Mouse (Mus musculus): ENCODE data around the gene Srf. TPM values are rescaled to one million over a fixed set of nuclear protein-coding genes. Genes with fewer than 3 reads are reported as not detected.

Gene Srf
- total RNA-seq, 4 experiments from 2014 or later, result 84.1 to 121 (median 98.6) TPM

DNA sequence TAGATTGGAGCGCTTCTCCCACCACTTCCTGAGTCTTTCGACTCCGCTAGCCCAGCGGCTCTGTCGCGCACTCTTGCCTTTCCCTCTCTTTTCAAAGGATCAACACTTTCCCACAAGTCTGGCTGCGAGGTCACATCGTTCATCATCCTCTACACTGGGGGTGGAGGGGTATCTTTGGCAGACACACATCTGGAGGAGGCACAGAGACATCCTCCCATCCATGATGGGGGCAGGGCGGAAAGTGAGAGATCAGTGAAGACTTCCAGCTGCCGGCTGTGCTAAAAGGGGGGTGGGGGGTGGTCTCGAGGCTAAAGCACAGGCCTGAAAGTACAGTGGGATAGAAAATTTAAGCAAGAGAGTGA, 590 bp upstream of the Srf start:
- no peak for DNase-seq (ENCODE audit: low spot score)

DNA sequence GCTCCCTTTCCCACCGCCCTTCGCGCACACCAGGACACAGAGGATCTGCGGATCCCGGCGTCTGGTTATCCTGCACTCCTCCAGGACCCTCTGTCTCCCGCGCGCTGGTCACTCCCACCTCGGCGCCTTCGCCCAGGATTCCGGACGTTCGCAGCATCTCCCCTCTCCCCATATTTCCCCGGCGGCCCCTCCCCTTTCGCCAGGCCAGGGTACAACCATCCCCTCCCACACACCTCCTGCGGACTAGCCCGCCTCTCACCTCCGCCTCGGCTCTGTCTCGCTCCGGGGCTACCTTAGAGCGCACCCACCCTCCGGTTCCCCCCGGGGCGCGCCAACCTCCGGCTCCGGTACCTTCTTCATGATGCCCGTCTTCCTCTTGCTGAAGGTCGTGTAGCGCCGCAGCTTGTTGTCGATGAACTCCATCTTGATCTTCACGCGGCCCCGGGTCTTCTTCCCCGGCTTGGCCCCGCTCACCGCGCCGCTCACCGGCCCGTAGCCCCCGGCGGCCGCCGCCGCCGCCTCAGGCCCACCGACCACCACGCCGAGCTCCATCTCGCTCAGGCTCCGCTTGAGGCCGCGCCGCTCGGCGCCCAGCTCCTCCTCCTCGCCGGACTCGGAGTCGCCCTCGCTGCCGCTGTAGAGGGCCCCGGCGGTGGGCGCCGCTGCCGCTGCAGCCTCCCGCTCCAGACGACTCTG, 850 bp downstream of the Srf start:
- DNase-seq (ENCODE audit: low spot score), result no peak

DNA sequence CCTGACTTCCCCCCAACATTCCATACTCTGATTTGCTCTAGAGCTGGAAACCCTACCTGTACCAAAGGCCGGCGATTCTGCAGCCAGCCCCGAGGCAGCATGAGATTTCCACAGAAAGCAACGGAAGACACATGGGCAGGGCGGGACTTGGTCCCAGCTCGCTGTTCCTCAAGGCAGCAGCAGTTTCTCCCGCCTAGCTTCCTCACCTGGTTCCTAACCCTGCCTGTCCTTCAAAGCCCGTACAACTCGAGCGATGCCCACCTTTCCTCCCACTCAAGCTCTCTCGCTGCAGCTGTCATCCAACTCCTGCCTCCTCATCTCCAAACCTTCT, 1.4 kb downstream of the Srf start:
- DNase-seq (ENCODE audit: low spot score), result peak; percentile 36

DNA sequence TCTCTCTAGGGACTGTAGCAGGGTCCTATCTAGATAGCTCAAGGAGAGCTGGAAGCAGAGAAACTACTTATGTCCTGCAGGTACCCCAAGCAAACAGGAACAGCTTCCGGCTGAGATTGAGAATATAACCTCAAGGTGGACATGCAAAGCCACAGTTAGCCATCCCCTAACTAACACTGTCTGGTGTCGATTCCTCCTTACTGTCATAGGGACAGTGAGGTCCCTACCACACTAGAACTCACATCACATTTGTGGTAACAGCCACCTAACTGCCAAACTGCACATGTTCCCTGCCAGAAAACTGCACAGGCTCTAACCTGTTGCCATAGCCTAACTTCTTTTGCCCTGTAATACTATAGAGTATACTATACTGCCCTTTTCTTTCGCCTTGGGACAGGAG, 2.0 kb downstream of the Srf start:
- no peak for DNase-seq (ENCODE audit: low spot score)

DNA sequence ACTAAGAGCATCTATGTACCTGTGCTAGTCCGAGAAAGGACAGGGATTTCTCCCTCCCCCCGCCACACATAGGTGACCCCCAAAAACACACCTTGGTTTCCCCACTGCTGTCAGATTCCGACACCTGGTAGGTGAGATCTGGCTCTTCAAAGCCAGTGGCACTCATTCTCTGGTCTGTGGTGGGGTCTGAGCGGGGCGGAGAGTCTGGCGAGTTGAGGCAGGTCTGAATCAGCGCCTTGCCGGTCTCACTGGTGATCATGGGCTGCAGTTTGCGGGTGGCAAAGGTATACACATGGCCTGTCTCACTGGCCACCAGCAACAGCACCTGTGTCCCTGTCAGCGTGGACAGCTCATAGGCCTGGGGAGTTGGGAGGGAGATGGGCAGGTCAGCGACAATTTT, 2.5 kb downstream of the Srf start:
- no peak for DNase-seq (ENCODE audit: low spot score)

DNA sequence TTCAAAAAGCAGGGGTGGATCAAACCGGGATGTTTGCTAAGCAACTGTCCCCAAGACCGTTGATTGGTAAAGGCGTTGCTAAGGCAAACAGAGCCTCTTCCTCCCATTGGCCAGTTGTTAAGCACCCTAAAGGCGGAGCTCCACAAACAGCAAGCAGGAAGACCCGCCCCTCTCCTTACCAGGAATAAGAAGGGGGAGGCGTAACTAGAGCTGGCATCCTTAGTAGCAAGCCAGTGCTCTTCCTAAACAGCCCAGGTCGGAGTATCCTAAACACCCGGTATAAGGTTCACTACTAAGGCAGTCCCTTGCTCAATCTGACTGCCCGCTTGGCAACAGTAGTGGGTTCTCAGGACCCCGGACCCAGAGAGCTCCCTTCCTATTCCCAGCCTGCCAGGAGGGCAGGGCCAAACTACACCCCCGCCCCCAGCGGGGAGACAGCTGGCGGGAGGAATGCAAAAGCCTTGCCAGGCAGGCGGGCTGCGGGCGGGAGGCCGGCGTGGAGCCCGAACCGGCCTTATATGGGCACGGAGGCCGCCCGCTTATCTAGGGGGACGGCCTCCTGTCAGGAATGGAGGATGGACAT, 3.0 kb downstream of the Srf start:
- peak; percentile 96 for DNase-seq (ENCODE audit: low spot score)

DNA sequence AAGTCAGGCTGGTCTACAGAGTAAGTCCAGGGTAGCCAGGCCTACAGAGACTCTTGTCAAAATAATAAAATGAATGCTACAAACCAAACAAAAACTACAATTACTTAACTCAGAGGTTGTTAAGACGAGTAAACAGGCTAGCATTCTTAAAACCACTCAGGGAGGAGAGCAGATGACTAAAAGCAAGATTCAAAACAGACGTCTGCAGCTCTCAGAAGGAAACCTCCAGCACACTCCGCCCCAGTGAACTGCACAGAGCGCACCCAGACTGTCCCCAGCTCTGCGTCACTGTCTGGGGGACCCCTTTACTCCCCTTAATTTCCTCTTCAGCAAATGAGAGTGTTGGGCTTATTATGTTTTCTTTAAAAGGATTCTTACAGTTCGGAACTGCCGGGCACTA, 3.8 kb downstream of the Srf start:
- DNase-seq (ENCODE audit: low spot score), result no peak

DNA sequence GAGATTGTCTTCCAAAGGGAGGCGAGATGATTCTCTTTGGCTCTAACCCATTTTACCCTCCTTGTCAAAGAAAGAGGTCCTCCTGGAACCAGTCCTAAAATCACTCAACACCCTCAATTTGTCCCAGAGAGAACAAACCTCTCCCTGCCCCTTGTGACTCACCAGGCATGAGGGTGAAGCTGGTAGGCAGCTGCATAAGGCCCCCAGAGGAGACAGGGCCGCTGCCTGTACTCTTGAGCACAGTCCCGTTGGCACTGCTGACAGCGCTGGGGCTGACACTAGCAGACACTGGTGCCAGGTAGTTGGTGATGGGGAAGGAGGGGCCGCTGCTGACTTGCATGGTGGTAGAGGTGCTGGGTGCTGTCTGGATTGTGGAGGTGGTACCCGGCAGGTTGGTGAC, 4.6 kb downstream of the Srf start:
- DNase-seq (ENCODE audit: low spot score), result peak; percentile 32

DNA sequence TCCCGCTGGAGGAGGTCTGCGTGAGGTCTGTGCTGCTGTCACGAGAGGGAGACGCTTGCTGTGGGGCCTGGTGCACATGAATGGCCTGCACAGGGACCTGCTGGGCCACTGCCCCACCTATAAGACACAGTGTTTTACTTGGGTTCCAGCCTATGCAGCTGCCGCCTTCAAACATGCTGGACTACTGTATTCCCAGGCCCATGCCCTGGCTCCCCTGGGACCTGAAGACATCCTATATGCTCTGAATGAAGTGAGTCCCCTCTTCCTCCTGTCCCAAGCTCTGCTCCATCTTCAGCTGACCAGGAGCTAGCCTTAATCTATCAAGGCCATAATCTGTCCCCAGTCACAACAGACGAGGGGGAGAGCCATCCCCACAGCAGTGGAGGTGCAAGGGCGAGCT, 5.1 kb downstream of the Srf start:
- no peak for DNase-seq (ENCODE audit: low spot score)

DNA sequence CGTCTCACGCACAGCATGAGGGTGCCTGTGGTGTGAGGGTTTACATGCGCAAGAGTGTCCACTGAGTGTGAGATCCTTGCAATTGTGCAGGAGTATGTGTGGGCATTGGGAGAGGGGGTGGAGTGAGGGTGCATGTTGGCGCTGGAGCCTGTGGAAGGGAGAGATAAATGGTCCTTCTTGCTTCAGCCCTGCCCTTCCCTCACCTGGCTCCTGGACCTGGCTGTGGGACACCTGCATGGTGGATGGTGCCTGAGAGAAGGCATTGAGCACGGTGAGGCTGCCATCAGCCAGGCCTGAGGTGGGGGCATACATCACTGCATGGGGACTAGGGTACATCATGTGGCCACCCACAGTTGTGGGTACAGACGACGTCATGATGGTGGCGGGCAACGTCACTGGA, 6.3 kb downstream of the Srf start:
- DNase-seq (ENCODE audit: low spot score), result no peak

DNA sequence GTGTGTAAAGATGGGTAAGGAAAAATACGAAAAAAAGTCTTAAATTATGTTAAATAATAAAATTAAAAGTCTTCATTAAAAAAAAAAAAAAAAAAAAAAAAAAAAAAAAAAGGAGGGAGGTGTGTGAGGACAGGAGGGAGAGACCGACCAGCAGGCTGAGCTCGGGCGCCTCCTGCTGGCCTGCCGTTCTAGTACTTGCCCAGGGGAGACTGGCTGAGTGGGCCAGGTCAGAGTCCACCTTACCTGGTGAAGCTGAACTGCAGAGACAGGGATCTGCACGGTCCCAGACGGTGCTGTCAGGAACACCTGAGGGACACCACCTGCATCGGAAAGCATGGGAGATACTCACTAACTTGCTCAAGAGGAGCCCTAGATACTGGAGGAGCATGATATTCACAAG, 6.8 kb downstream of the Srf start:
- DNase-seq (ENCODE audit: low spot score), result no peak

DNA sequence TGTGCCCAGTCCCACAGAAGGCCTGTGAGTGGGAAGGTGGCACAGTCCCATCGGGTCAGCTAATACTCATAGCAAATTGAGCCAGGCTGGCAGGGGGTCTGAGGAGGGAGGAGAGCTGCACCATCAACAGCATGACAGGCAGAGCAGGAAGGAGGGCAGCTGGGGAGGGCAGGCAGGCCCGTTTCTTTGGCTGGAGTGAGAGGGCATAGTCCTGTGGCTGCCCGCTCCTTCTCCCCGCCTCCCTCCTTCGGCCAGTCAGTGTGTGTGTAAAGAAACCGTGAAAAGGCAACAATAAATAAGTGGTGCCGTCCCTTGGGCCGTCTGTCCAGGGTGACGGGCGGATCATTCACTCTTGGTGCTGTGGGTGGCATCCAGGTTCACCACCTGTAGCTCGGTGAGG, 7.2 kb downstream of the Srf start:
- no peak for DNase-seq (ENCODE audit: low spot score)

DNA sequence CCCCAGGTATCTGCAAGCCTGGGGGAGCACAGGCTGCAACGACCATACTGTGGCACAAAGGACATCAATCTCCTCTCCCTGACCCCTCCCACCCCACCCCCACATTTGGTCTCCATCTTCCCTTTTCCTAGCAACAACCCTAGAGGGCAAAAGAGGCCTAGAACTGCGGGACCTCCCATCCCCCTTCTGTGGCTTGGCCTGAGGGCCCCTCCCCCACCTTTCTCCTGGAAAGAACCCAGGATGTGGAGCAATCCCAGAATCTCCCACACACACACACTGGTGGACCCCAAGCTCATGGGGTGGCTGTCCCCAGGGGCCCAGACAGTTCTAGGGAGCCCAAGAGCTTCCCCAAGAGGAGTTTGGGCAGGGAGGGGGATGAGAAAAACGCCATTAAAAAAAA, 8.1 kb downstream of the Srf start:
- DNase-seq (ENCODE audit: low spot score), result no peak

DNA sequence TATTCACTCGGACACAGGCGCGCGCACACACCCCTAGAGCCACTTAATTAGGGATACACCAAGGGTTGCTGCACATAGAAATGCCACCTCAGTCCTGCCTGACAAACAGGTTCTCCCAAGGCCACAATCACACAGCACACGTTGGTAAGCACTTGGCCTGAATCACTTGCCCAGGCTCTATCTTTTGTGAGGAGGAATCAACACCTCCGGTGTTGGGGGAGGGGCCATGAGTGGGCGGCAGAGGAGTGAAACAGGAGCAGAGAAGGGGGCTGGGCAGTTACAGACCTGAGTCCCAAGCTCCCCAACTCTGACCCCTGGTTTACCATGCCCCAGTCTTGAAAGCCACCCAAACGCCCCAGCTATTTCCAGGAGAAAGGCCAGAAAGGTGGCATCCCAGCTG, 9.0 kb downstream of the Srf start:
- no peak for DNase-seq (ENCODE audit: low spot score)

DNA sequence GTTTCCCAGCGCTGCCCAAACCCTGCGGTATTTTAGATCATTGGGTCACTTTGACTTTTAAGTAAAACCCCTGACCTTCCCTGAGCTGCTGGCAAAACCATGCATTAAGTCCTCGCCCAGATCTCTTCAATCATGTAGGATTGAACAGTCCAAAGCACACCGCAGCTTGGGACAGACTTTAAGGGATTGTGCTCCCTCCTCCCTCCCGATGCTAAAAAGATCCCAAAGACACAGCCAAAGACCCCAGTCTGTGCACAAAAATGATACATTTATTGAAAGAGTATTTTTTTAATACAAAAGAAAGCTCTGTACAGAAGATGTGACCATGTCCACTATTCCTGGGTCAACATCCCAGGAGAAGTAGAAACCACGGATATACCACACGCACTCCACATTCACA, 9.4 kb downstream of the Srf start:
- DNase-seq (ENCODE audit: low spot score), result no peak

DNA sequence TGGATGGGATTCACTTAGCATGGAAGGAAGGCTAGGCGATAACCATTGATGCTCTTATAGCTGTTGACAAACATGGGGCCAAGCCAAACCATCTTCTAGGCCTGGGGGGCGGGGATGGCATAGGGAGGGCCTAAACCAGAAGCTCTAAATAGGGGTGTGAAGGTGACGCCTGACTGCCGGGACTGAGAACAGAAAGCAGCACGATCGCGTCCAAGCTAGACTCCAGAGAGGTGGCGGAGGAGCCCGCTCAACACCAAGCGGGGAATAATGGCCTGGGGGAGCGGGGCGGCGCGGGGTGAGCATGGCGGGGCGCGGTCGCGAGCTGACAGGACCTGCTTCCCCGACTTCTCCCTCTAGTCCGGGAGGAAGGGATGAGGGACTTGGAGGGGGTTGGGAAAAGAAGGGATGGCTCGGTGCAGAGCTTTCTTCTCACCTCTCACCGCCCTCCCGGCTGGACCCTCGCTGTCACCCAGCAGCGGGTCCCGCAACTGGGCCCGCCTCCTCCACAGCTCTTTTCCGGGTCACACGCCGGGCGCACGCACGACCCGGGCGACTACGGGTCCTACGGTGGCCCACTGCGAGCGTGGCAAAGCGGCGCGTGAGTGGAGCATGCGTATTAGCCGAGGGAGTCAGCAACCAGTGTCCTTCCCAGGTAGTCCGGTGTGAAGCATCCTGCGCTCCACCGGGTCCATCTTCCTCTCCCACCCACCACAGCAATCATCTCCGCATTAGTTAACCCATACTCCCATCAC, 10.0 kb downstream of the Srf start, which contains the start of gene Cul9:
Gene Cul9, minus strand, starts transcription at position 576 of the 752 bp plus-strand sequence.
- peak; percentile 79 for DNase-seq (ENCODE audit: low spot score)

DNA sequence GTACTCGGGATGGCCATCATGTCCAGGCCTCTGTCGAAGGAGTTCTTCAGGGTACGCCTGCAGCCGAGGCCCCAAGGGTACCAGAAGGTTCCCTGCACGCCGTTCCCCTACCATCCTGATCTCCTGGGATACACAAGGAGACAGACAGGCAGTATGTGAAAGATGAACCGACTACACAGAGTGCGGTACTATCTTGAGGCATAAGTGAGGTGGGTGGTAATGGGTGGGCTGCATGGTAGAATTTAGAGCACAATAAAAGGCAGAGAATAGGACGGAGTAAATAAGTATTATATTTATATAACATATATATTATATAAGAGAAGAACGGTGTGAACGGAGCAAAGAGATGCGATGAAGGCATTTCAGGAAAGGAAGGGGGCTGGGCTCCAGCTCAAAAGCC, 12.3 kb downstream of the Srf start:
- DNase-seq (ENCODE audit: low spot score), result no peak

DNA sequence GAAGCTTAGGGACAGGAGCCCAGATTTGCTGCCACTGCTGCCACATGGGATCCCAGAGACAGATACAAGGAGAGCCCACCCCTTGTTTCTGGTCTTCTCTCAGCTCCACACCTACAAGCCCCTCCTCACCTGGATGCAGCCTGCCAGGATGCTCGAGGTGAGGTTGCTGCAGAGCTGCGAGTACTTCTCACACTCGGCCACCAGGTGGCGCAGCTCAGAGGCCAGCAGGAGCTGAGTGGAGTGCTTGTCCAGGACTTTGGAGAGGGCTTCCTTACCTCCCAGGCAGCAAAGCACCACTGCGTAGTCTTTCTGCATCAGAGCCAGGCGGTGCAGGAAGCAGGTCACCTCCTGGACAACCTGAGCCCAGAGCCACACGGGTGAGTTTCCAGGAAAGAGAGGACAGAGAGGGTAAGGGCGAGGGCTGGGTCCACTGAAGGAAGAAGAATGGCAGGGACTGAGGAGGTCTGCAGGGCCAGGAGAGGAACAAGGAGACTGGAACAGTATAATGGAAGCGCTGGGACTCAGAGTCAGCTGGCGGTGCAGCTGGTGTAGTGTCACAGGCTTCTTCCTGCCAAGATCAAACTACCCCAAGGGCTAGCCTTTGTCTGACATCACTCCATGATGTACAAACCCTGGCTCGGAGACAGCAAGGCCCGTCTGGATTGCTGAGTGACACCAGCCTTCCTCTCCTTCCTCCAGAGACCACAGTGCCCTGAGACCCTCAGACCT, 30.2 kb downstream of the Srf start:
- DNase-seq (ENCODE audit: low spot score), result peak; percentile 52

DNA sequence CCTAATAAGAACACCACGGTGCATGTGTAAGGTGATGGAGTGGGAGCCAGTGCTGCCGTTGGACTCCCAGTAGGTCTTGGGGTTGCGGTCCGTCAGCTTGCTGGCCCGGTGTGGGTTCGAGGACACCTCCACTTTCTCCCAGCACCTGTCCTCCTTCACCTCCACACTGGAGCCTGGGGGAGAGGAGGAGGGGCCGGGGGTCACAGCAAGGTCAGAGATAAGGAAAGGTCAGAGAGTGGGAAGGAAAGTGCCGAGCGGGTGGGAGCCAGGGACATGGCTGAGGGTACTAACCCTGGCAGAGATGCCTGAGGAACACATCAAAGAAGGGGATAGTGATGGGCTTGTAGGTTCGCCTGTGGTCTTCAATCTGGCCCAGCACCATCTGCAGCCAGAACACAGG, 30.9 kb downstream of the Srf start:
- no peak for DNase-seq (ENCODE audit: low spot score)

DNA sequence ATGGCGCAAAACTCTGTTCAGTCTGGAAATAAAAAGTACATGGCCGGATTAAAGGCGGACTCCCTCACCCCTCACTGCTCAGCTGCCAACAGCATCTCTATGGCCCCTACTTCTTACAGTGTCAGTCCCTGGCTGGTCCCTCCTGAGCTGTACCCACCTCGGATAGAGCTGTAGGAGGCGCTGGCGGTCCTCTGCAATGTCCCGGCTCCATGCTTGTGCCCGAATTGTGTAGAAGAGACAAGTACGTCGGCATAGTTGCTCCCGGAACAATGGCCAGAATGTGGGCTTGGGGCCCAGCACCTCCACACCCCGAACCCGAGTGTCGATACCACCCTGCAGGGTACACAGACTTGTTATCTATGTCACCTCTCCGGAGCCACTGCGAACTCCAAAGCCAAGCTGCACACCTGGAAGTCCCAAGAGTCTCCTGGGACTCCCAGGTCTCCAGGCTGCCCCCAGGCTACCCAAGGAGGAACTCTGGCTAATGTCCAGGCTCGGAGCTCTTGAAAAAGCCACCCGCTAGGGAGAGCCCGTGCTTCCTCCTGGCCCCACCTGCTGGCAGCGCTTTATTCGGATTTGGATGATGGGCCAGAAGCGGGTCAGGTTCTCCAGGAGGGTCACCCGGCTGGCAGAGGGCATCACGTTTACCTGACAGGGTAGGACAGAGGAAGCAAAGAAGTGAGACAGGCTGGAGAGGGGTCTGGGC, 33.9 kb downstream of the Srf start:
- no peak for DNase-seq (ENCODE audit: low spot score)

DNA sequence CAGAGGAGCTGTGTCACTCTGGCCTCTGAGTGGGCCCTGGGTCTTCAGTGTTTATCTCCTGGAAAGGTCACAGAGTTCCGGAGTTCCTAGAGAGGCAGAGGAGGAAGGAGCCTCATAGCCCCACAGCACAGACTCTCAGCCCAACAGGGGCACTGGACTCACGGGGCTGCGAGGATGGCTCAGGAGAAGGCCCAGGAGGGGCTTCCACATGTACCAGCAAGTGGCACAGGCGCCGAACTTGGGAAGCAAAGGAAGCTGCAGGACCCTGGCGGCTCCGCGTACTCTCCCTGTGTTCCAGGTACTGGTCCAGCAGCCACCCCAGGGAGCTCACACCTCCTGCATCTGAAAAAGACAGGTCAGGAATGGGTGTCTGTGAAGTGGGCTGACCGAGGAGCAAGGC, 34.8 kb downstream of the Srf start:
- no peak for DNase-seq (ENCODE audit: low spot score)

DNA sequence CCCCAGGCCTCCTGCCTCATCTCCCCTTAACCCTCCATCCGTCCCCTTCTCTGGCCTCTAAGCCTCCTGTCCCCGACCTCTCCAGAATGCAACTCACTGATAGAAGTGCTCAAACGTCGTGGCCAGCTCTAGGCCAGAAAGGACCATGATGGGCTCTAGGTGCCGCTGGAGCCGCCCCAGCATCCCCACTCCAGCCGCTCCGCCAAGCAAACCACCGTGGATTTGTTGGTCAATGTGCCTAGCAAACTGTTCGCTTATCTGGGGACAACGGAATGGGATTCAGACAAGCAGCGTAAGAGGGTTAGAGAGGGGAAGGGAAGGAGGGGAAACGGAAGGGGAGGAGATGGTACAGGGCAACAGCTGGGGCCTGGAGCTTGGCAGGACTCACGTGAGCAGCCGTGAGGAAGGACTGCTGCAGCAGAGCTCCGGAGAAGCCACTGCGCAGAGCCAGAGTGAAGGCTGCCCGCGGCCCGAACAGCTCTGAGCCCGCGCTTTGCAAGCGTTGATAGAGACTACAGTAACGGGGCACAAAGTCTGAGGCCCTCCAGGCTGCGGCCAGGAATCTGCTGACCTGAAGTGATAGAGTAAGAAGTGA, 35.5 kb downstream of the Srf start:
- DNase-seq (ENCODE audit: low spot score), result no peak

Measured in heart, adult 8-10 months (tissue).